Mouse (Mus musculus) lung, adult 2 months (tissue): ENCODE results near the gene Rad23a. TPM values are rescaled to one million over a fixed set of nuclear protein-coding genes. Genes with fewer than 3 reads are reported as not detected.
"Not testable (repeated sequence)": the region's sequence is repeated elsewhere in the genome, so short reads cannot be mapped to it uniquely, and the experiment has no call there.

Source experiments
- DNase-seq: peaks from one replicate; pipeline ENCODE4 v3.0.0; 2022
- H3K4me1 ChIP-seq: fragments of 200-500 bp; 2 replicates; pipeline ENCODE4 v1.6.1; 2011; ENCODE audit warnings: low read length; ENCODE audit not compliant: control insufficient read depth, insufficient read depth
- H3K4me3 ChIP-seq: fragments of 200-500 bp; replicated peaks from 2 replicates; pipeline ENCODE3; 2011; ENCODE audit warnings: low read depth, mild to moderate bottlenecking, control low read depth, low read length; ENCODE audit errors: extremely low read depth
- CTCF ChIP-seq: fragments of 200-500 bp; IDR thresholded peaks from 2 replicates; pipeline ENCODE4 v1.5.1; 2011; ENCODE audit warnings: mild to moderate bottlenecking, low read length, control low read depth; ENCODE audit not compliant: insufficient read depth
- POLR2A ChIP-seq: fragments of 200-500 bp; IDR thresholded peaks from 2 replicates; pipeline ENCODE4 v1.6.1; 2011; ENCODE audit warnings: low read depth, mild to moderate bottlenecking, control low read depth, low read length, borderline replicate concordance; ENCODE audit errors: extremely low read depth
- WGBS: fragments of 180-500 bp; shearing (Covaris S2); methylation state at CpG from one replicate; pipeline ENCODE4 v1.1.7; 2018; 5-methylcytosine and 5-hydroxymethylcytosine counted together
- polyA plus RNA-seq: library from polyadenylated mRNA; depleted of rRNA; stranded (reverse); fragments of >200 nt; gene quantifications from 2 replicates; pipeline ENCODE4 v1.2.3, GENCODE M21; 2012

The Rad23a gene
- polyA plus RNA-seq, 1 experiment: 75.9 TPM

DNA sequence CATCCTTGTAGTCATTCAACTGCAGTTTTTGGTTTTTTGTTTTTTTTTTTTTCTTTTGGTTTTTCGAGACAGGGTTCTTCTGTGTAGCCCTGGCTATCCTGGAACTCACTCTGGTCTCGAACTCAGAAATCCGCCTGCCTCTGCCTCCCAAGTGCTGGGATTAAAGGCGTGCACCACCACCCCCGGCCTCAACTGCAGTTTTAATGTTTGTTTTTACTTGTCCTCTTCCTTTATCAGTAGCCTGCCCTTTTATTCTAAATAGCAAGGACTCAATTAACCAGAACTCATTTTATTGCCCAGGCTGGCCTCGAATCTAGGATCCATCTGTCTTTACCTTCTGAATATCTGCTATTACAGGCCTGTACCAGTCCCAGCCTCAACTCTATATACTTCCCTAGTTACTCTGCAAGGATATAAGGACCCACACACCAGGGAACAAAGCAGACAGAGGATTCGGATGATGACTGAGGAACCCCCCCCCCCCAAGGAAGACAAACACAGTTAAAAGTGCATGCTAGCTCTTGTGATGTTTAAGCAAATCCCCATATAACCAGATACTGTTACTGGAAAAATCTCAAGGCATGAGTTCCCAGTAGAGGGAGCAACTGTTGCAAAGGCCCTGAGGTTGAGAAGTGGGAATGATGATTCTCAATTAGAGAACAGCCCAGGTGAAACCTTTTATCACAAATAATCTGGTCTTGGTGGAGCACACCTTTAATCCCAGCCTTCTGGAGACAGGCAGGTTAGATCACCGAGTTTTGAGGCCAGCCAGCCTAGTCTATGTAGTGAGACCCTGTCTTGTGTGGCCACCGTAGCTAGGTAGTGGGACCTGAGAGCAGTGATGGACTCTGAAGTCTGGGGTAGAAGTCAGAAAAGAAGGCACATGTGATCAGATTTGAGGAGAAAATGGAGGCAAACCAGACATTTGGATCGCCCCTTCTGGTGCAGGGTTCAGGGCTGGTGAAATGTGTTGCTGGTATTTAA lies 7.4 kb downstream of the Rad23a start:
- Histone ChIP-seq H3K4me3 (peak overlapping the region; percentile 99), H3K4me1 (peaks cover 2% of the 10 kb centered on the region; the same call in 1 of the 2 replicates)
- TF ChIP-seq CTCF (no peak), POLR2A (no peak)
- no peak for DNase-seq
- whole genome bisulfite sequencing: 42% methylated on average over 10 of the region's 10 CpGs

GRCm38 (mm10) chr8:84832034-84832717 lies 8.3 kb downstream of the Rad23a start:
- WGBS: under 1% methylated on average over 59 of the region's 59 CpGs
- peak; percentile 79 for DNase-seq
- peak overlapping the region; percentile 99 for H3K4me3 ChIP-seq
- TF ChIP-seq POLR2A (peak; percentile 89), CTCF (no peak)
- H3K4me1 ChIP-seq: peaks cover 2% of the 10 kb centered on the region; the same call in 1 of the 2 replicates

DNA sequence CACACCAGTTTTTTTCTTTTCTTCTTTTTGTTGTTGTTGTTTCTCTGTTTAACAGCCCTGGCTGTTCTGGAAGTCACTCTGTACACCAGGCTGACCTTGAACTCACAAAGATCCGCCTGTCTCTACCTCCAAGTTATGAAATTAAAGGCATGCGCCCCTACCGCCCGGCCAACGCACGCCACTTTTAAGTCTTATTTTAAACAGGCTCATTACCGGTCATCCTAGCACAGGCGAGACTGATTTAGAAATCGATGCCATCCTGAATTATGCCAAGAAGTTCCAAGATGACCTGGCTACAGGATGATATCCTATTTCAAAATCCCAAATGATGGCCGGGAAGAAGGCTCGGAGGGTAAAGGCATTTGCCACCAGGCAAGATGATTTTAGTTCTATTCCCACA lies 9.0 kb downstream of the Rad23a start, which contains the start of gene Gadd45gip1:
Gadd45gip1 (plus strand) TSS at position 33 of the 400 bp plus-strand sequence.
- no peak for DNase-seq
- Histone ChIP-seq H3K4me3 (peak within 1 kb of the TSS; percentile 99), H3K4me1 (peaks cover 2% of the 10 kb centered on the region; the same call in 1 of the 2 replicates)
- TF ChIP-seq CTCF (no peak), POLR2A (no peak)
- 37% methylated on average over 11 of the region's 11 CpGs for WGBS

- 86% methylated on average over 2 of the region's 2 CpGs for WGBS
- not testable (repeated sequence) for H3K4me1 ChIP-seq, H3K4me3 ChIP-seq, DNase-seq
Observed at GRCm38 (mm10) chr8:84826518-84826917, 13.9 kb downstream of the Rad23a start.

DNA sequence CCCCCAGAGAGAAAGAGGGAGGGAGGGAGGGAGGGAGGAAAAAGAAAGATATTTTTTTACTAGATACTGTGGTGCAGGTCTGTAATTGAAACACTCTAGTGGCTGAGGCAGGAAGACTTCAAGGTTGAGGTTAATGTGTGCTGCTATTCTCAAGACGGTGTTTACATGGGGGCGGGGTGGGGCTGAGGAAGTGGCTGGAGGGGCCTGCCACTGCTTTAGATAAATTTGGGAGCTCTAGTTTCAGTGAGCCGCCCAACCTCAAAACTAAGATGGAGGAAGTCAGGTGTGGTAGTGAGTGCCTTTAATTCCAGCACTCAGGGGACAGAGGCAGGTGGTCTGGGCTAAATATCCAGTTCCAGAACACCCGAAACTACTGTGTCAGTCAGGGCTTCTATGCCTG lies 14.8 kb downstream of the Rad23a start:
- H3K4me3 ChIP-seq: no peak overlapping the region
- H3K4me1 ChIP-seq: 0 out of 2 replicates have a peak, but pooled peaks cover 2% of the 10 kb centered on the region
- no peak for DNase-seq
- TF ChIP-seq POLR2A: no peak
- no peak for TF ChIP-seq CTCF
- 37% methylated on average over 4 of the region's 4 CpGs for WGBS

DNA sequence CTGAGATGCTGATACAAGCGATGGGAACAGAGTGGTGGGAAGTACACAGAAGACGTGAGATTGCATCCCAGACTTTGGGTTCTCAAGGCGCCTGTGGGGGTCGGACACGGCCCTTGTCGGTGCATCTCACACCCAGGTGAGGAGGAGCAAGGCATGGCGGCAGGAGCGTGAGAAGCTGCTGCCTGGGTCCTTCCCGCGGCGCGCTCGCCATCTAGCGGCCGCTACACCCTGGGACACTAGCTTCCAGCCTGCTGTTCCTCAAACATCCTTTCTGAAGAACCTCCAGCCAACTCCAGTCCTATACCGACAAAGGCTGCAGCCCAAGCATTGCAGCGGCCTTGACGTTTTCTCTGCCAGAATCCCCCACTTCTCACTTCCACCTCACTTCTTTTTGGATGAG lies 16.8 kb downstream of the Rad23a start:
- Histone ChIP-seq H3K4me3 (no peak overlapping the region), H3K4me1 (0 out of 2 replicates have a peak, but pooled peaks cover 2% of the 10 kb centered on the region)
- DNase-seq: peak; percentile 53
- 2% methylated on average over 18 of the region's 18 CpGs for WGBS
- no peak for TF ChIP-seq POLR2A
- peak; percentile 75 for TF ChIP-seq CTCF

DNA sequence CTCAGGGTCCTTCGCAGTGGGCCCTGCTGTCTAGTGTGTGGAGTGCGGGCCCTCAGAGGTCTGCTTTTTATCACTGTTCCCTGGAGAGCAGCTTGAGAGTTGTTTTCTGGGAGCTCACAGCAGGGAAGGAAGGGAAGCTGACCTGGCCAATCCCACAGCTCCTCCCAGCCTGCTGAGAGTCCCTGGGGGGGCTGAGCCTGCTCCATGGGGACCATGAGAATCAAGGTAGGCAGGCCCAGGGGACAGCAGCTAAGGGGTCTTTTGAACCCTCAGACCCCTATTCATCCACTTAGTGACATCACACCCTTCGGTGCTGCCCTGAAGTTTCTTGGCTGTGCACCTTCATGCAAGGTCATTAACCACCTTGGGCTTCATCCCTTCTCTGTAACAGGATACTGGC lies 17.7 kb downstream of the Rad23a start, which contains the start of gene Dand5:
Dand5 (minus strand) TSS at position 101 of the 400 bp plus-strand sequence.
- no peak for DNase-seq
- WGBS: 68% methylated on average over 3 of the region's 3 CpGs
- TF ChIP-seq POLR2A (no peak), CTCF (no peak)
- 0 out of 2 replicates have a peak, but pooled peaks cover 2% of the 10 kb centered on the region for H3K4me1 ChIP-seq
- no peak within 1 kb of the TSS for H3K4me3 ChIP-seq

DNA sequence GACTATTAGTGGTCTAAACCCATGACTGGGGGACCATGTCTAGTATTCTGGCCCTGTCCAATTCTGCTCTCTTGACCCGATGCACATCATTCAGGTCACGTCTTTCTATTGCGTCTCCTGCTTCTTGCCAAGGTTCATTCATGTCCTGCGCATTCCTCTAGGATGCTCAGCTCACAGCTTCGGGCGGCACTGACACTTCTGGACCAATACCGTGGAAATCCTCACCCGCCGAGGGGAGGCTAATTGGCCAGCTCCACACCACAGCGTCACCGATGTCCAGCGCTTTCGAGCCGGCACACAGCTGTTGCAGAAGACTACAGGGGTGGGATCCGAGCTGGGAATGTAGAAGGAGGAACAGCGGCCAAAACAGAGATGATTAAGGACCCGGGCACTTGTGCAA lies 24.3 kb downstream of the Rad23a start:
- no peak overlapping the region for H3K4me3 ChIP-seq
- no peak for DNase-seq
- peaks cover 4% of the 10 kb centered on the region for H3K4me1 ChIP-seq
- no peak for TF ChIP-seq CTCF
- no peak for TF ChIP-seq POLR2A
- 77% methylated on average over 17 of the region's 17 CpGs for WGBS

- peaks cover 4% of the 10 kb centered on the region for H3K4me1 ChIP-seq
- peak; percentile 98 for DNase-seq
- H3K4me3 ChIP-seq: no peak overlapping the region
- WGBS: 10% methylated on average over 9 of the region's 9 CpGs
- TF ChIP-seq POLR2A (no peak), CTCF (peak; percentile 92)
Observed at GRCm38 (mm10) chr8:84815547-84815946, 24.9 kb downstream of the Rad23a start.
